Mouse (Mus musculus) heart, embryonic 16.5 days (tissue): Measurements from ENCODE around the gene Pnp. TPM values are rescaled to one million over a fixed set of nuclear protein-coding genes. Genes with fewer than 3 reads are reported as not detected.
A peak's percentile ranks its signal among the peaks of the same experiment; 100 is the strongest.
"Not testable (repeated sequence)": the region's sequence is repeated elsewhere in the genome, so short reads cannot be mapped to it uniquely, and the experiment has no call there.

Experiments used
- ATAC-seq: fragments of 200-750 bp; cut with Nextera tagmentation; replicated peaks from 2 replicates; pipeline ENCODE4 v1.8.0; 2017; ENCODE audit warnings: moderate number of reproducible peaks; ENCODE audit not compliant: insufficient read depth, low FRiP score; ENCODE audit errors: extremely low read depth
- H3K27ac ChIP-seq: fragments of 300-500 bp; sonication (generic); 2 replicates; pipeline ENCODE4 v1.5.1; 2014; ENCODE audit warnings: mild to moderate bottlenecking, low read length, control low read depth, moderate library complexity
- H3K27me3 ChIP-seq: fragments of 300-500 bp; sonication (generic); 2 replicates; pipeline ENCODE4 v1.6.1; 2014; ENCODE audit warnings: low read length, mixed read lengths; ENCODE audit not compliant: control insufficient read depth, insufficient read depth
- H3K36me3 ChIP-seq: fragments of 300-500 bp; sonication (generic); 2 replicates; pipeline ENCODE4 v1.6.1; 2014; ENCODE audit not compliant: control insufficient read depth, insufficient read depth
- H3K4me1 ChIP-seq: fragments of 300-500 bp; sonication (generic); 2 replicates; pipeline ENCODE4 v1.6.1; 2014; ENCODE audit warnings: low read length, mixed read lengths; ENCODE audit not compliant: control insufficient read depth, insufficient read depth
- H3K4me2 ChIP-seq: fragments of 300-500 bp; sonication (generic); 2 replicates; pipeline ENCODE4 v1.6.1; 2014; ENCODE audit warnings: low read depth, mild to moderate bottlenecking, control low read depth, low read length
- H3K4me3 ChIP-seq: fragments of 300-500 bp; sonication (generic); 2 replicates; pipeline ENCODE4 v1.5.1; 2014; ENCODE audit warnings: mild to moderate bottlenecking, control low read depth, low read length
- H3K9ac ChIP-seq: fragments of 300-500 bp; sonication (generic); 2 replicates; pipeline ENCODE4 v1.6.1; 2014; ENCODE audit warnings: low read length, control low read depth
- H3K9me3 ChIP-seq: fragments of 300-500 bp; sonication (generic); replicated peaks from 2 replicates; pipeline ENCODE4 v1.6.1; 2016; ENCODE audit warnings: low read length; ENCODE audit not compliant: control insufficient read depth
- WGBS: fragments of 180-500 bp; shearing (Covaris S2); extraction: QIAGEN DNeasy Blood & Tissue Kit; methylation state at CpG from one replicate; pipeline ENCODE4 v1.1.7; 2014; 5-methylcytosine and 5-hydroxymethylcytosine counted together
- polyA plus RNA-seq: library from polyadenylated mRNA; unstranded; fragments of >200 nt; fragmentation: Nextera tagmentation; extraction: Ambion mirVana; gene quantifications from 2 replicates; pipeline ENCODE4 v1.2.1, GENCODE M21; 2015

Pnp gene
- polyA plus RNA-seq, 1 experiment from 2014 or later: 36.9 TPM

DNA sequence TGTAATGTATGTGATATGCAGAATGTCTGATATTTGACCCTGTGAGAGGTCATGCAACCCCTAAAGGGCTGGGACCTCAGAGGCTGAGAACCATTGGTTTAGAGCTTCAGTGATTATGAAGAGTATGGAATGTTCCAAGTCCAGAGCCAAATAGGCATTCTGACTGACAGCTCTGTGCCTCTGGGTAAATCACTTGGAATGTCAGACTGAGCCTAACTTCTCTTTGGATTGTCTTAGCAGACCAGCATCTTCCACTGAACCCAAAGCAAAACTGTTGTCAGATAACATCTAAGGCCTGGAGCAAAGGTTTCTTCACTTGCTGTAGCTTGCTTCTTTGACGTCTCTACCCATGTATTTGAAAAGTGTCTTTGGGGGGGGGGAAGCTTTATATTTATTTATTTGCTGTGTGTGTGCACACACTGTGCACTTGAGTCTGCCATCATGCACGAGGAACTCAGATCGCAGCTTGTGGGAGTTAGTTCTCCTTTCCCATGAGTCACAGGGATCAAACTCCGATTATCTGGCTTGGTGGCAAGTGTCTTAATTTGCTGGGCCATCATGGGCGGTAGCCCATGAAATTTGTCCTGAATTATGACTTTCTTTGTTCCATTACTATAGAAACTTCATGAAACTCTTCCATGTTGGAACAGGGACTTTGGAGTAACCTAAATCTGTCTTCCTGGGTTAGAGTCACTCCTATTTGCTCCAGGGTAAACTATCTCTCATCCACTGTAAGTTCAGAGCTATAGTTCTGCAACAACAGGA, 37.5 kb downstream of the Pnp start:
- no peak for ATAC-seq
- WGBS: 90% methylated on average over 5 of the region's 5 CpGs
- H3K4me3 ChIP-seq: no peak overlapping the region
- no peak overlapping the region for H3K9ac ChIP-seq
- no peaks in the 10 kb centered on the region for H3K9me3 ChIP-seq
- H3K4me2 ChIP-seq: no peak overlapping the region
- H3K4me1 ChIP-seq: peaks cover 6% of the 10 kb centered on the region; the same call in 1 of the 2 replicates
- no peak overlapping the region for H3K27ac ChIP-seq
- no peaks in the 10 kb centered on the region for H3K36me3 ChIP-seq
- no peaks in the 10 kb centered on the region for H3K27me3 ChIP-seq

DNA sequence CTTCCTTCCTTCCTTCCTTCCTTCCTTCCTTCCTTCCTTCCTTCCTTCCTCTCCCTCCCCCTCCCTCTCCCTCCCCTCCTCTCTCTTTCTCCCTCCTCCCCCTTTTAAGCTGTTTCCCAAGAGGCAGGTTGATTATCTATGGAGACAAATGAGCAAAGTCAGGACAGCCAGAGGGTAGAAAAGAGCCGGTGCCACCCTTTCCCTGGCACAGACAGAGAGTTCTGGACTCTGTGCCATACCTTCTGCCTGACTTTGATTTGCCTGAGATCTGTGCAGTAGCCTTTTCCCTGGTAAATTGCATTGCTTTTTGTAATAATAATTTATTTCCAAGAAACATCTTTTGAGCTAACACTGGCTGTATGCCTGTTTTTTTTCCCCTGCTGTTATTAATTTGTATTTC, 38.2 kb downstream of the Pnp start:
- no peak overlapping the region for H3K4me3 ChIP-seq
- WGBS: 38% methylated on average over 1 of the region's 1 CpGs
- H3K27me3 ChIP-seq: no peaks in the 10 kb centered on the region
- no peak for ATAC-seq
- H3K4me2 ChIP-seq: no peak overlapping the region
- no peaks in the 10 kb centered on the region for H3K9me3 ChIP-seq
- no peak overlapping the region for H3K9ac ChIP-seq
- peaks cover 6% of the 10 kb centered on the region; the same call in 1 of the 2 replicates for H3K4me1 ChIP-seq
- no peak overlapping the region for H3K27ac ChIP-seq
- H3K36me3 ChIP-seq: no peaks in the 10 kb centered on the region

GRCm38 (mm10) chr14:50969558-50970544, 39.0 kb downstream of the Pnp start:
- Histone ChIP-seq H3K9ac (no peak overlapping the region), H3K27me3 (no peaks in the 10 kb centered on the region), H3K4me1 (peaks cover 6% of the 10 kb centered on the region; the same call in 1 of the 2 replicates), H3K4me3 (no peak overlapping the region), H3K9me3 (no peaks in the 10 kb centered on the region), H3K4me2 (peak overlapping the region; percentile 28; the same call in 1 of the 2 replicates), H3K36me3 (no peaks in the 10 kb centered on the region), H3K27ac (peak overlapping the region; percentile 23; the same call in 1 of the 2 replicates)
- WGBS: 26% methylated on average over 12 of the region's 12 CpGs
- 0 out of 2 replicates have a peak, but pooled peaks have one; percentile 14 for ATAC-seq

DNA sequence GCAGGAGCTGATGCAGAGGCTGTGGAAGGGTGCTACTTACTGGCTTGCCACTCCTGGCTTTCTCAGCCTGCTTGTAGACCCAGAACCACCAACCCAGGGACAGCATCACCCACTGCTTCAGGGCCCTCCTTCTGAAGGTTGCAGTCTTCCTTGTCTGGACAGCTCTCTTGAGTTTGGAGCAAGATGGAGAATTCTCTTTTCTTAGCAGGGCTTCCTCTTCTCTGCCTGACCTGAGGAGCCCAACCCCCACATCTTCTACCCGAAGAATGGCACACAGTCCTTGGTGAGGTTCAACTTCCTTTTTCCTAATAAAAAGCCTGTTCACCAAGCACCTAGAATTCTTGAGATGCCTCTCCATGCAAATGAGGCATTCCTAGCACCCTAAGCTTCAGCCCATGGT, 39.9 kb downstream of the Pnp start:
- H3K4me2 ChIP-seq: no peak overlapping the region
- H3K36me3 ChIP-seq: no peaks in the 10 kb centered on the region
- 62% methylated on average over 1 of the region's 1 CpGs for WGBS
- no peak overlapping the region for H3K4me3 ChIP-seq
- no peak overlapping the region for H3K27ac ChIP-seq
- peaks cover 6% of the 10 kb centered on the region; the same call in 1 of the 2 replicates for H3K4me1 ChIP-seq
- no peak for ATAC-seq
- no peaks in the 10 kb centered on the region for H3K27me3 ChIP-seq
- no peaks in the 10 kb centered on the region for H3K9me3 ChIP-seq
- no peak overlapping the region for H3K9ac ChIP-seq

DNA sequence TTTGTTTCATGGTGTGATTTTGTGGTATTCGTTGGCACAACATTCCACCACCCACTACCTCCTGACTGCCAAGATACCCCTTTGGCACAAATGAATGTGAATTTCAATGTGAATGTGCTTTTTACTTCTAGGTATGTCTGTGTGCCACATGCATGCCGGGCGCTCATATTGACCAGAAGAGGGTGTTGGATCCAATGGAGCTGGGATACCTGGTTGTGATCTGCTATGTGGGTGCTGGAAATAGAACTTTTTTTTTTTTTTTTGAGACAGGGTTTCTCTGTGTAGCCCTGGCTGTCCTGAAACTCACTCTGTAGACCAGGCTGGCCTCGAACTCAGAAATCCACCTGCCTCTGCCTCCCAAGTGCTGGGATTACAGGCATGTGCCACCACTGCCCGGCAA, 42.2 kb downstream of the Pnp start:
- H3K27me3 ChIP-seq, H3K4me1 ChIP-seq, H3K36me3 ChIP-seq, H3K4me3 ChIP-seq, H3K9me3 ChIP-seq, H3K9ac ChIP-seq, ATAC-seq, H3K4me2 ChIP-seq, H3K27ac ChIP-seq: not testable (repeated sequence)
- WGBS: 87% methylated on average over 5 of the region's 5 CpGs

DNA sequence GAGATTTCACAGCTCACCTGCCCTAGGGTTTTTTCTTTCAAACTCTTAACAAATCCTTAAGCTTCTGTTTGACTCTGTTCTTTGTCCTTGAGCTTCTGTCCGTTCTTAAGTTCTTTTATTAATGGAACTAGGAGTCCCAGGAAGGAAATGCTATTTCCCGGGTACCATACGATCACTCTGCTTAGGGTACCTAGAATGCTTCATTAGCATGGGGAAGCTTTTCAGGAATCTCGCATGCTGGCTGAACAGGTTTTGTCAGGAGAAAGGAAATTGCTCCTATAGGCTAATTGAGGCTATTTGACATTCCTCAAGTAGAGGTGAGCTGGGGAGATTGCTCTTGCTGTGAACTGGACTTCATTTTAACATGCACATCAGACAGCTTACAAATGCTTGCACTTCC, 42.8 kb downstream of the Pnp start:
- no peak for ATAC-seq
- no peaks in the 10 kb centered on the region for H3K36me3 ChIP-seq
- WGBS: 39% methylated on average over 4 of the region's 4 CpGs

DNA sequence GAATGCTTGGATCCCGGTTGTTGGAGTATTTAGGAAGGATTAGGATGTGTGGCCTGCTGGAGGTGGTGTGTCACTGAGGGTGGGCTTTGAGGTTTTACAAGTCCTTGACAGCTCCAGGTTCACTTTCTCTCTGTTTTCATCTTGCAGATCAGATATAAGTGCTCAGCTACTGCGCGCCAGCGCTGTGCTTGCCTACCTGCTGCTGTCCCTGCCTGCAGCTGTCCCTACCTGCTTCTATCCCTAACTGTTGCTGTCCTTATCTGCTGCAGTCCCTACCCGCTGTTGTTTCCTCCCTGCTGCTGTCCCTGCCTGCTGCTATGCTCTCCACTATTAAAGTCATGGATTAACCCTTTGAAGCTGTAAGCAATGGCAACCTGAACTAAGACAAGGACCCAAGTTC, 44.1 kb downstream of the Pnp start:
- WGBS: 46% methylated on average over 5 of the region's 5 CpGs
- H3K4me1 ChIP-seq: peaks cover 4% of the 10 kb centered on the region
- H3K9ac ChIP-seq: no peak overlapping the region
- no peak for ATAC-seq
- no peaks in the 10 kb centered on the region for H3K36me3 ChIP-seq
- no peak overlapping the region for H3K27ac ChIP-seq
- no peak overlapping the region for H3K4me2 ChIP-seq
- no peaks in the 10 kb centered on the region for H3K27me3 ChIP-seq
- no peak overlapping the region for H3K4me3 ChIP-seq
- H3K9me3 ChIP-seq: no peaks in the 10 kb centered on the region

More for the DNA sequence above, 42.8 kb downstream of the Pnp start:
- H3K4me3 ChIP-seq: no peak overlapping the region
- no peak overlapping the region for H3K4me2 ChIP-seq
- H3K27ac ChIP-seq: no peak overlapping the region
- H3K9ac ChIP-seq: no peak overlapping the region
- no peaks in the 10 kb centered on the region for H3K9me3 ChIP-seq
- peaks cover 8% of the 10 kb centered on the region for H3K4me1 ChIP-seq
- no peaks in the 10 kb centered on the region for H3K27me3 ChIP-seq

DNA sequence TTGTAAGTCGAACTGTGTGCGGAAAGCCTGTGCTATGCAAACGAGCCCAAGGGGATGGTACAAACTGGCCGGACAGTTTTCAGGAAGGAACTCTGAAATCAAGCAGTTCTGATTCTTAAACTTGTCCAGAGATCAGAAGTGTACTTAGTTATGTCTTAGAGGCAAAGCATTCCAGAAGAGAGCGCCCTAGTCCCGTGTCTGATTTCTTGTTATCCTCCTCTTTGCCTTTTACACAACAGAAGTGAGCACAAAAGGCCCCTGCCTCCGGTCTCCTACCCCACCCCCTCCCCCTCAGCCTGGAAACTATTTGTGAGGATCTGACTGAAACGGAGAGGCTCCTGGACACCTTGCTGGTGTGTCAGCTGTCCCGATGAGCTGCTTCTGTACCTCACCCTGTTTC, 45.8 kb downstream of the Pnp start:
- Histone ChIP-seq H3K4me1 (peaks cover 5% of the 10 kb centered on the region; the same call in 1 of the 2 replicates), H3K9ac (0 out of 2 replicates have a peak overlapping the region, but pooled peaks have one; percentile 12), H3K9me3 (no peaks in the 10 kb centered on the region), H3K4me2 (peak overlapping the region; percentile 27; the same call in 1 of the 2 replicates), H3K36me3 (no peaks in the 10 kb centered on the region), H3K4me3 (no peak overlapping the region), H3K27me3 (no peaks in the 10 kb centered on the region), H3K27ac (0 out of 2 replicates have a peak overlapping the region, but pooled peaks have one; percentile 5)
- no peak; the same call in 1 of the 2 replicates for ATAC-seq
- 25% methylated on average over 9 of the region's 9 CpGs for WGBS
